Mouse (Mus musculus): ENCODE results near the gene Ift88. TPM values are rescaled to one million over a fixed set of nuclear protein-coding genes. Genes with fewer than 3 reads are reported as not detected.
A peak's percentile ranks its signal among the peaks of the same experiment; 100 is the strongest.

Ift88 gene
- polyA plus RNA-seq, 1 experiment = 0.50 TPM

- 2% methylated on average over 13 of the region's 13 CpGs for WGBS
- DNase-seq (ENCODE audit: low read depth in 1 of 2, low spot score in 2 of 2) = peak in 1 of 2 experiments; percentile 7
- TF ChIP-seq CTCF (IDR thresholded peaks at IDR 0.05; ENCODE audit: extremely low read depth, insufficient read depth, insufficient read length, insufficient replicate concordance) (no peak), POLR2A (IDR thresholded peaks at IDR 0.05; ENCODE audit: low read depth, low read length) (no peak)
- Histone ChIP-seq H3K27me3 (ENCODE audit: control insufficient read depth, insufficient read depth, low read length) (no peaks in the 10 kb centered on the region), H3K36me3 (ENCODE audit: control insufficient read depth, insufficient read depth, low read length) (no peaks in the 10 kb centered on the region), H3K4me1 (ENCODE audit: control insufficient read depth, insufficient read depth, insufficient read length) (peaks cover 3% of the 10 kb centered on the region; the same call in 1 of the 2 replicates), H3K27ac (ENCODE audit: insufficient read depth, low read length) (peak overlapping the region; percentile 64), H3K4me3 (ENCODE audit: extremely low read depth, insufficient read depth, insufficient read length) (peak overlapping the region; percentile 70)
Observed at GRCm38 (mm10) chr14:57398813-57399427, 24.9 kb upstream of the Ift88 start.

DNA sequence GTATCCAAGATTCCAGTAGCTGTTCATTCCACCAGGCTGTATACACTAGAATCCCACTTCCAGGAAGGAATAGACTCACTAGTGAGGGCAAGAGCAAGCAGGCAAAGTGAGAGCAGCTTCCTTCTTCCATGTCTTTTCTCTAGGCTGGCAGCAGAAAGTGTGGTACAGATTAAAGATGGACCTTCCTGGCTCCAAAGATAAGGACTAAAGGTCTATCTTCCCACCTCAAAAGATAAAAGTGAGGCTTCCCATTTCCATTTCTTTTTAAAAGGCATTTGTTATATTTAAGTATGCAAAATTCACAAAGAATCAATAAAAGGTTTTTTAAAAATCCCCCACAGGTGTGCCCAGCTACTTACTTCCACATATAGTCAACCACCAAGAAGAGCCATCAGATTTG, 21.0 kb upstream of the Ift88 start:
- DNase-seq (ENCODE audit: low read depth in 1 of 2, low spot score in 2 of 2) = no peak
- TF ChIP-seq POLR2A (IDR thresholded peaks at IDR 0.05; ENCODE audit: low read depth, low read length) (no peak), CTCF (IDR thresholded peaks at IDR 0.05; ENCODE audit: extremely low read depth, insufficient read depth, insufficient read length, insufficient replicate concordance) (no peak)

GRCm38 (mm10) chr14:57407039-57407987, 16.5 kb upstream of the Ift88 start:
- Histone ChIP-seq H3K27me3 (ENCODE audit: control insufficient read depth, insufficient read depth, low read length) (no peaks in the 10 kb centered on the region), H3K36me3 (ENCODE audit: control insufficient read depth, insufficient read depth, low read length) (no peaks in the 10 kb centered on the region), H3K4me3 (ENCODE audit: extremely low read depth, insufficient read depth, insufficient read length) (no peak overlapping the region), H3K4me1 (ENCODE audit: control insufficient read depth, insufficient read depth, insufficient read length) (no peaks in the 10 kb centered on the region), H3K27ac (ENCODE audit: insufficient read depth, low read length) (no peak overlapping the region)
- DNase-seq (ENCODE audit: low read depth in 1 of 2, low spot score in 2 of 2) = peak in 1 of 2 experiments; percentile 20
- 30% methylated on average over 12 of the region's 12 CpGs for WGBS
- TF ChIP-seq POLR2A (IDR thresholded peaks at IDR 0.05; ENCODE audit: low read depth, low read length) = no peak
- TF ChIP-seq CTCF (IDR thresholded peaks at IDR 0.05; ENCODE audit: extremely low read depth, insufficient read depth, insufficient read length, insufficient replicate concordance) = peak; percentile 19; the same call in 1 of the 2 replicates

More for the DNA sequence above, 21.0 kb upstream of the Ift88 start:
- Histone ChIP-seq H3K4me3 (ENCODE audit: extremely low read depth, insufficient read depth, insufficient read length) (no peak overlapping the region), H3K4me1 (ENCODE audit: control insufficient read depth, insufficient read depth, insufficient read length) (peaks cover 3% of the 10 kb centered on the region; the same call in 1 of the 2 replicates), H3K36me3 (ENCODE audit: control insufficient read depth, insufficient read depth, low read length) (no peaks in the 10 kb centered on the region), H3K27ac (ENCODE audit: insufficient read depth, low read length) (no peak overlapping the region), H3K27me3 (ENCODE audit: control insufficient read depth, insufficient read depth, low read length) (no peaks in the 10 kb centered on the region)

- H3K27me3 ChIP-seq (ENCODE audit: control insufficient read depth, insufficient read depth, low read length) = no peaks in the 10 kb centered on the region
- H3K4me3 ChIP-seq (ENCODE audit: extremely low read depth, insufficient read depth, insufficient read length) = no peak overlapping the region
- DNase-seq (ENCODE audit: low read depth in 1 of 2, low spot score in 2 of 2) = no peak
- H3K36me3 ChIP-seq (ENCODE audit: control insufficient read depth, insufficient read depth, low read length) = no peaks in the 10 kb centered on the region
- no peak overlapping the region for H3K27ac ChIP-seq (ENCODE audit: insufficient read depth, low read length)
- no peaks in the 10 kb centered on the region for H3K4me1 ChIP-seq (ENCODE audit: control insufficient read depth, insufficient read depth, insufficient read length)
- WGBS = 80% methylated on average over 8 of the region's 8 CpGs
- no peak for TF ChIP-seq CTCF (IDR thresholded peaks at IDR 0.05; ENCODE audit: extremely low read depth, insufficient read depth, insufficient read length, insufficient replicate concordance)
- TF ChIP-seq POLR2A (IDR thresholded peaks at IDR 0.05; ENCODE audit: low read depth, low read length) = no peak
Observed at GRCm38 (mm10) chr14:57408100-57408499, 15.8 kb upstream of the Ift88 start.

DNA sequence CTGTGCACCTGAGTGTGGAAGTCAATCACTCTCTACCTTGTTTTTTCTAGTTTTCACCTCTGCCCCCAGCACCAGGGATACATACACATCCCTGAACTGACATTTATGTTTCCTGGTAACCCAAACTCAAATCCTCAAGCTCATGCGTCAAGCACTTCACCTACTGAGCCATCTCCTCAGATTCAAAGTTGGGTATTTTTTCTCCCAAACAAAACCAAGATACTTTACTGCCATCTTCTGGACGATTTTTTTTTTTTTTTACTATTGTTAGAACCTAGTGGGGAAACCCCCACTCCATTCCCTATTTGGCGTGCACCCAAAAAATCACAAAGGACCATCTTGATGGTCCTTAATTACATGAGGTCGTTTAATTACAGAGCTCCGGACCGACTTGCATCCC, 14.8 kb upstream of the Ift88 start:
- H3K27me3 ChIP-seq (ENCODE audit: control insufficient read depth, insufficient read depth, low read length) = no peaks in the 10 kb centered on the region
- H3K36me3 ChIP-seq (ENCODE audit: control insufficient read depth, insufficient read depth, low read length) = no peaks in the 10 kb centered on the region
- H3K27ac ChIP-seq (ENCODE audit: insufficient read depth, low read length) = no peak overlapping the region
- no peak for DNase-seq (ENCODE audit: low read depth in 1 of 2, low spot score in 2 of 2)
- H3K4me3 ChIP-seq (ENCODE audit: extremely low read depth, insufficient read depth, insufficient read length) = no peak overlapping the region
- H3K4me1 ChIP-seq (ENCODE audit: control insufficient read depth, insufficient read depth, insufficient read length) = no peaks in the 10 kb centered on the region
- no peak for TF ChIP-seq CTCF (IDR thresholded peaks at IDR 0.05; ENCODE audit: extremely low read depth, insufficient read depth, insufficient read length, insufficient replicate concordance)
- no peak for TF ChIP-seq POLR2A (IDR thresholded peaks at IDR 0.05; ENCODE audit: low read depth, low read length)
- WGBS = 29% methylated on average over 6 of the region's 6 CpGs

GRCm38 (mm10) chr14:57412166-57412565, 11.7 kb upstream of the Ift88 start:
- Histone ChIP-seq H3K4me3 (ENCODE audit: extremely low read depth, insufficient read depth, insufficient read length) (no peak overlapping the region), H3K36me3 (ENCODE audit: control insufficient read depth, insufficient read depth, low read length) (no peaks in the 10 kb centered on the region), H3K4me1 (ENCODE audit: control insufficient read depth, insufficient read depth, insufficient read length) (no peaks in the 10 kb centered on the region), H3K27ac (ENCODE audit: insufficient read depth, low read length) (no peak overlapping the region), H3K27me3 (ENCODE audit: control insufficient read depth, insufficient read depth, low read length) (no peaks in the 10 kb centered on the region)
- no peak for DNase-seq (ENCODE audit: low read depth in 1 of 2, low spot score in 2 of 2)
- TF ChIP-seq POLR2A (IDR thresholded peaks at IDR 0.05; ENCODE audit: low read depth, low read length) (no peak), CTCF (IDR thresholded peaks at IDR 0.05; ENCODE audit: extremely low read depth, insufficient read depth, insufficient read length, insufficient replicate concordance) (no peak)
- WGBS = 75% methylated on average over 7 of the region's 7 CpGs
